Mouse (Mus musculus) spleen, adult 2 months (tissue): ENCODE data around the gene Mrpl20.

Experiments used
- CTCF ChIP-seq: fragments of 200-500 bp; IDR thresholded peaks from 2 replicates; pipeline ENCODE4 v1.5.1; 2011; ENCODE audit warnings: mild to moderate bottlenecking, inconsistent platforms; ENCODE audit not compliant: insufficient read depth, insufficient read length, insufficient replicate concordance; ENCODE audit errors: extremely low read depth
- POLR2A ChIP-seq: fragments of 200-500 bp; IDR thresholded peaks from 2 replicates; pipeline ENCODE4 v1.6.1; 2011; ENCODE audit warnings: low read depth, low read length, inconsistent platforms

DNA sequence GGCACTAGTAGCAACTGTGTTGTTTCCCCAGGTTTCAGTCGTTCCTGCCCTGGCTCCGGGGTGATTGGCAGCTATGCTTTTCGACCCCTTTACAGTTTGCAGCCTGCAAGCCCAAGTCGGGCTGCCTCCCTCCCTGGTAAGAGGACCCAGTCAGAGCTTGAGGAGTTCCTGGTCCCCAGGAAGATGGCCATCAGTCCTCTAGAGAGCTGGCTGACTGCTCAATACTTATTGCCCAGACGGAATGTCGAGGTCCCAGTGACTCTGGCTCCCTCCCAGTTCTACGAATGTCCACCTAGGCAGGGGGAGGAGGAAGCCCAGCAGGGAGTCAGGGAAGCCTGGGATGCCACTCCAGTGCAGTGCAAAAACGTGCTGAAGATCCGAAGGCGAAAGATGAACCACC lies 29.6 kb downstream of the Mrpl20 start:
- TF ChIP-seq CTCF = no peak
- TF ChIP-seq POLR2A = no peak
